Mouse (Mus musculus) intestine, embryonic 14.5 days (tissue): Measurements from ENCODE around the gene Ccdc141. TPM values are rescaled to one million over a fixed set of nuclear protein-coding genes. Genes with fewer than 3 reads are reported as not detected.

Experiments
- ATAC-seq: fragments of 200-750 bp; cut with Nextera tagmentation; replicated peaks from 2 replicates; pipeline ENCODE4 v1.8.0; 2017; ENCODE audit warnings: low read depth, moderate number of reproducible peaks, moderate TSS enrichment, moderate library complexity; ENCODE audit not compliant: low FRiP score, low TSS enrichment
- DNase-seq: peaks from one replicate; pipeline ENCODE4 v3.0.0-alpha.2; 2018; ENCODE audit warnings: low spot score
- H3K27ac ChIP-seq: fragments of 300-500 bp; sonication (generic); 2 replicates; pipeline ENCODE4 v1.5.1; 2014; ENCODE audit warnings: low read depth, mild to moderate bottlenecking, control low read depth
- H3K27me3 ChIP-seq: fragments of 300-500 bp; sonication (generic); replicated peaks from 2 replicates; pipeline ENCODE4 v1.6.1; 2014; ENCODE audit warnings: low read length, control low read depth; ENCODE audit not compliant: control insufficient read depth, insufficient read depth
- H3K36me3 ChIP-seq: fragments of 300-500 bp; sonication (generic); 2 replicates; pipeline ENCODE4 v1.6.1; 2014; ENCODE audit warnings: low read length, control low read depth; ENCODE audit not compliant: control insufficient read depth, insufficient read depth
- H3K4me1 ChIP-seq: fragments of 300-500 bp; sonication (generic); replicated peaks from 2 replicates; pipeline ENCODE4 v1.6.1; 2014; ENCODE audit warnings: low read length, control low read depth, mixed read lengths; ENCODE audit not compliant: control insufficient read depth, insufficient read depth
- H3K4me2 ChIP-seq: fragments of 300-500 bp; sonication (generic); 2 replicates; pipeline ENCODE4 v1.6.1; 2014; ENCODE audit warnings: low read length
- H3K4me3 ChIP-seq: fragments of 300-500 bp; sonication (generic); 2 replicates; pipeline ENCODE4 v1.5.1; 2014; ENCODE audit warnings: low read depth, low read length, control low read depth, mixed read lengths
- H3K9ac ChIP-seq: fragments of 300-500 bp; sonication (generic); 2 replicates; pipeline ENCODE4 v1.6.1; 2014; ENCODE audit warnings: mild to moderate bottlenecking, low read length
- H3K9me3 ChIP-seq: fragments of 300-500 bp; sonication (generic); 2 replicates; pipeline ENCODE4 v1.6.1; 2016; ENCODE audit warnings: low read length, control low read depth; ENCODE audit not compliant: control insufficient read depth
- WGBS: fragments of 180-500 bp; shearing (Covaris S2); extraction: QIAGEN DNeasy Blood & Tissue Kit; methylation state at CpG from one replicate; pipeline ENCODE4 v1.1.7; 2014; 5-methylcytosine and 5-hydroxymethylcytosine counted together
- polyA plus RNA-seq: library from polyadenylated mRNA; unstranded; fragments of >200 nt; fragmentation: Nextera tagmentation; extraction: Ambion mirVana; gene quantifications from 2 replicates; pipeline ENCODE4 v1.2.1, GENCODE M21; 2014

Ccdc141 gene
- polyA plus RNA-seq, 1 experiment from 2014 or later = 7.4 TPM

- ATAC-seq = no peak
- no peak overlapping the region for H3K9ac ChIP-seq
- WGBS = 72% methylated on average over 6 of the region's 6 CpGs
- H3K9me3 ChIP-seq = no peaks in the 10 kb centered on the region
- no peaks in the 10 kb centered on the region for H3K27me3 ChIP-seq
- no peaks in the 10 kb centered on the region for H3K36me3 ChIP-seq
- H3K4me3 ChIP-seq = no peak overlapping the region
- no peaks in the 10 kb centered on the region; the same call in 1 of the 2 replicates for H3K4me1 ChIP-seq
- H3K4me2 ChIP-seq = no peak overlapping the region
- no peak for DNase-seq
- no peak overlapping the region for H3K27ac ChIP-seq
Observed at GRCm38 (mm10) chr2:77138879-77139278, 31.6 kb downstream of the Ccdc141 start.

GRCm38 (mm10) chr2:77134906-77135305 is 35.5 kb downstream of the Ccdc141 start:
- no peak overlapping the region for H3K4me2 ChIP-seq
- H3K4me1 ChIP-seq = no peaks in the 10 kb centered on the region
- no peak for DNase-seq
- H3K4me3 ChIP-seq = no peak overlapping the region
- H3K27ac ChIP-seq = no peak overlapping the region
- H3K27me3 ChIP-seq = no peaks in the 10 kb centered on the region
- ATAC-seq = no peak
- no peaks in the 10 kb centered on the region for H3K9me3 ChIP-seq
- H3K36me3 ChIP-seq = no peaks in the 10 kb centered on the region
- WGBS = 20% methylated on average over 1 of the region's 1 CpGs
- H3K9ac ChIP-seq = no peak overlapping the region

GRCm38 (mm10) chr2:77133407-77133806 is 37.0 kb downstream of the Ccdc141 start:
- no peak for ATAC-seq
- H3K9me3 ChIP-seq = no peaks in the 10 kb centered on the region
- DNase-seq = no peak
- H3K9ac ChIP-seq = no peak overlapping the region
- 51% methylated on average over 1 of the region's 1 CpGs for WGBS
- no peak overlapping the region for H3K27ac ChIP-seq
- H3K27me3 ChIP-seq = no peaks in the 10 kb centered on the region
- no peak overlapping the region for H3K4me3 ChIP-seq
- H3K4me2 ChIP-seq = no peak overlapping the region
- H3K4me1 ChIP-seq = no peaks in the 10 kb centered on the region
- no peaks in the 10 kb centered on the region for H3K36me3 ChIP-seq

- Histone ChIP-seq H3K4me1 (0 out of 2 replicates have a peak, but pooled peaks cover 3% of the 10 kb centered on the region), H3K27me3 (no peaks in the 10 kb centered on the region), H3K9me3 (no peaks in the 10 kb centered on the region), H3K36me3 (no peaks in the 10 kb centered on the region), H3K9ac (no peak overlapping the region), H3K4me3 (no peak overlapping the region), H3K4me2 (no peak overlapping the region), H3K27ac (no peak overlapping the region)
- WGBS = 83% methylated on average over 1 of the region's 1 CpGs
- no peak for DNase-seq
- no peak for ATAC-seq
Observed at GRCm38 (mm10) chr2:77126939-77127338, 43.5 kb downstream of the Ccdc141 start.

- Histone ChIP-seq H3K27ac (no peak overlapping the region), H3K9me3 (no peaks in the 10 kb centered on the region), H3K9ac (no peak overlapping the region), H3K27me3 (no peaks in the 10 kb centered on the region), H3K36me3 (no peaks in the 10 kb centered on the region), H3K4me3 (no peak overlapping the region), H3K4me1 (no peaks in the 10 kb centered on the region), H3K4me2 (no peak overlapping the region)
- DNase-seq (no peak), ATAC-seq (no peak)
- whole genome bisulfite sequencing = 43% methylated on average over 6 of the region's 6 CpGs
Observed at GRCm38 (mm10) chr2:77118102-77118501, 52.3 kb downstream of the Ccdc141 start.

GRCm38 (mm10) chr2:77114335-77114734 is 56.1 kb downstream of the Ccdc141 start:
- Histone ChIP-seq H3K27me3 (no peaks in the 10 kb centered on the region), H3K9me3 (no peaks in the 10 kb centered on the region), H3K4me3 (no peak overlapping the region), H3K36me3 (no peaks in the 10 kb centered on the region), H3K4me1 (no peaks in the 10 kb centered on the region), H3K4me2 (no peak overlapping the region), H3K9ac (no peak overlapping the region), H3K27ac (no peak overlapping the region)
- WGBS = 48% methylated on average over 2 of the region's 2 CpGs
- ATAC-seq (no peak), DNase-seq (no peak)

- H3K4me3 ChIP-seq = no peak overlapping the region
- ATAC-seq (no peak), DNase-seq (no peak)
- H3K9me3 ChIP-seq = no peaks in the 10 kb centered on the region
- no peaks in the 10 kb centered on the region for H3K36me3 ChIP-seq
- no peak overlapping the region for H3K9ac ChIP-seq
- no peaks in the 10 kb centered on the region for H3K4me1 ChIP-seq
- no peaks in the 10 kb centered on the region for H3K27me3 ChIP-seq
- no peak overlapping the region for H3K27ac ChIP-seq
- WGBS = 85% methylated on average over 8 of the region's 8 CpGs
- no peak overlapping the region for H3K4me2 ChIP-seq
Observed at GRCm38 (mm10) chr2:77113867-77114266, 56.6 kb downstream of the Ccdc141 start.

GRCm38 (mm10) chr2:77113026-77113425 is 57.4 kb downstream of the Ccdc141 start:
- Histone ChIP-seq H3K9ac (no peak overlapping the region), H3K27me3 (no peaks in the 10 kb centered on the region), H3K9me3 (no peaks in the 10 kb centered on the region), H3K4me2 (no peak overlapping the region), H3K4me1 (no peaks in the 10 kb centered on the region), H3K27ac (no peak overlapping the region), H3K4me3 (no peak overlapping the region), H3K36me3 (no peaks in the 10 kb centered on the region)
- no peak for DNase-seq
- no peak for ATAC-seq
- WGBS = 93% methylated on average over 5 of the region's 5 CpGs

GRCm38 (mm10) chr2:77111095-77111494 is 59.3 kb downstream of the Ccdc141 start:
- Histone ChIP-seq H3K4me3 (no peak overlapping the region), H3K9me3 (no peaks in the 10 kb centered on the region), H3K9ac (no peak overlapping the region), H3K27ac (no peak overlapping the region), H3K4me1 (no peaks in the 10 kb centered on the region), H3K27me3 (no peaks in the 10 kb centered on the region), H3K4me2 (no peak overlapping the region), H3K36me3 (no peaks in the 10 kb centered on the region)
- ATAC-seq (no peak), DNase-seq (no peak)
- 86% methylated on average over 2 of the region's 2 CpGs for WGBS
